Comparison of ENCODE assay signal across 9 mouse cellular contexts in genomic region chr5:82060679-82061078, GRCm38 (mm10).
DNase-seq lines count a peak whose midpoint lies in the region; ATAC-seq and TF ChIP-seq lines count a peak whose summit lies in the region.
"Had no signal": no experiment of that assay in that cellular context is flagged by ENCODE, and none has a peak within 500 bp of the region (broad histone marks: within the 10 kb centered on the region; RNA-seq: fewer than 3 reads in every experiment).

No protein-coding gene starts in this region.

- no peak overlapping the region for H3K9ac ChIP-seq in heart, adult 2 months (ENCODE audit: low read depth, low read length)
- H3K9ac ChIP-seq in heart, embryonic 12.5 days = no peak overlapping the region
- no peak overlapping the region for H3K9ac ChIP-seq in midbrain, embryonic 11.5 days (ENCODE audit: low read length)
- H3K9ac ChIP-seq in midbrain, embryonic 15.5 days = no peak overlapping the region
- H3K9ac ChIP-seq: heart, embryonic 15.5 days had no signal

- no peak for TF ChIP-seq POLR2A in heart, adult 2 months (IDR thresholded peaks at IDR 0.05; ENCODE audit: insufficient read depth, low read depth, low read length)

- no peak overlapping the region for H3K4me2 ChIP-seq in heart, embryonic 12.5 days
- no peak overlapping the region for H3K4me2 ChIP-seq in midbrain, embryonic 11.5 days
- no peak overlapping the region for H3K4me2 ChIP-seq in midbrain, embryonic 15.5 days
- H3K4me2 ChIP-seq: heart, embryonic 15.5 days had no signal

- H3K36me3 ChIP-seq in heart, adult 2 months (ENCODE audit: control insufficient read depth, insufficient read depth, low read length) = no peaks in the 10 kb centered on the region
- no peaks in the 10 kb centered on the region for H3K36me3 ChIP-seq in heart, embryonic 12.5 days
- H3K36me3 ChIP-seq in midbrain, embryonic 11.5 days (ENCODE audit: control insufficient read depth, insufficient read depth, low read length) = no peaks in the 10 kb centered on the region
- no peaks in the 10 kb centered on the region for H3K36me3 ChIP-seq in midbrain, embryonic 15.5 days (replicated peaks)
- H3K36me3 ChIP-seq: heart, embryonic 15.5 days had no signal

- 0 out of 2 replicates have a peak, but pooled peaks cover 4% of the 10 kb centered on the region for H3K9me3 ChIP-seq in heart, embryonic 12.5 days (replicated peaks)
- peaks cover 2% of the 10 kb centered on the region; the same call in 1 of the 2 replicates for H3K9me3 ChIP-seq in midbrain, embryonic 11.5 days (ENCODE audit: control insufficient read depth, low read length)
- H3K9me3 ChIP-seq in midbrain, embryonic 15.5 days = no peaks in the 10 kb centered on the region
- H3K9me3 ChIP-seq: heart, embryonic 15.5 days had no signal

- H3K4me3 ChIP-seq in heart, adult 2 months = no peak overlapping the region
- no peak overlapping the region for H3K4me3 ChIP-seq in heart, embryonic 12.5 days
- H3K4me3 ChIP-seq in midbrain, embryonic 11.5 days (ENCODE audit: low read depth, low read length) = no peak overlapping the region
- H3K4me3 ChIP-seq in midbrain, embryonic 15.5 days = no peak overlapping the region
- H3K4me3 ChIP-seq: heart, embryonic 15.5 days had no signal

- no peaks in the 10 kb centered on the region for H3K79me2 ChIP-seq in heart, adult 2 months (replicated peaks; ENCODE audit: control insufficient read depth, insufficient read depth, low read length)

- H3K27ac ChIP-seq in heart, adult 2 months = no peak overlapping the region
- no peak overlapping the region for H3K27ac ChIP-seq in heart, embryonic 12.5 days (ENCODE audit: poor library complexity, severe bottlenecking)
- H3K27ac ChIP-seq in midbrain, embryonic 11.5 days (ENCODE audit: low read depth, low read length) = no peak overlapping the region
- H3K27ac ChIP-seq in midbrain, embryonic 15.5 days = no peak overlapping the region
- H3K27ac ChIP-seq: heart, embryonic 15.5 days had no signal

- intact Hi-C loops in heart, adult 2 months (cut with DNase I) = no loop called here

- no peak for DNase-seq in heart, adult 2 months
- DNase-seq in midbrain, embryonic 11.5 days (ENCODE audit: low spot score, missing footprints) = peak; percentile 74
- DNase-seq in ZHBTc4 (ENCODE audit: low read depth, low spot score) (peak; percentile 18), liver (no peak)
- DNase-seq in lung, postnatal 14 days = peak; percentile 8
- no peak for DNase-seq in heart, adult 9 months (ENCODE audit: low spot score in 2 of 2)

- no peaks in the 10 kb centered on the region for H3K4me1 ChIP-seq in heart, adult 2 months (ENCODE audit: control insufficient read depth, insufficient read depth, low read length)
- no peaks in the 10 kb centered on the region for H3K4me1 ChIP-seq in heart, embryonic 12.5 days (replicated peaks)
- no peaks in the 10 kb centered on the region for H3K4me1 ChIP-seq in midbrain, embryonic 11.5 days (ENCODE audit: control insufficient read depth, insufficient read depth, low read length)
- H3K4me1 ChIP-seq in midbrain, embryonic 15.5 days = no peaks in the 10 kb centered on the region
- H3K4me1 ChIP-seq: heart, embryonic 15.5 days had no signal

- no peak for ATAC-seq in heart, embryonic 12.5 days (ENCODE audit: insufficient number of reproducible peaks, low FRiP score)
- ATAC-seq in midbrain, embryonic 11.5 days (ENCODE audit: low FRiP score) = no peak
- ATAC-seq in midbrain, embryonic 15.5 days (replicated peaks) = no peak

- WGBS in heart, adult 2 months = 28% methylated on average over 1 of the region's 1 CpGs
- WGBS in heart, embryonic 12.5 days = 20% methylated on average over 1 of the region's 1 CpGs
- 57% methylated on average over 1 of the region's 1 CpGs for WGBS in midbrain, embryonic 11.5 days
- 69% methylated on average over 1 of the region's 1 CpGs for WGBS in midbrain, embryonic 15.5 days

- no peaks in the 10 kb centered on the region for H3K27me3 ChIP-seq in heart, adult 2 months (ENCODE audit: control insufficient read depth, insufficient read depth, low read length)
- H3K27me3 ChIP-seq in heart, embryonic 12.5 days (replicated peaks) = no peaks in the 10 kb centered on the region
- no peaks in the 10 kb centered on the region for H3K27me3 ChIP-seq in midbrain, embryonic 11.5 days (ENCODE audit: control insufficient read depth, insufficient read depth, low read length)
- no peaks in the 10 kb centered on the region for H3K27me3 ChIP-seq in midbrain, embryonic 15.5 days (replicated peaks)
- H3K27me3 ChIP-seq: heart, embryonic 15.5 days had no signal

- TF ChIP-seq EP300 in heart, adult 2 months (IDR thresholded peaks at IDR 0.05; ENCODE audit: insufficient read depth, low read depth, low read length) = no peak

- TF ChIP-seq CTCF in heart, adult 2 months (IDR thresholded peaks at IDR 0.05) = peak; percentile 48

Comparison
In these comparisons a context has a peak if more than half of its experiments do, and no peak if none do; other contexts are left out.
1. DNase-seq: peak in midbrain, embryonic 11.5 days (single experiment), ZHBTc4 (single experiment) and lung, postnatal 14 days (single experiment); none in heart, adult 2 months (0 of 2), liver (single experiment) and heart, adult 9 months (0 of 2).